Mouse (Mus musculus): ENCODE measurements at regions not wholly inside any gene's neighbourhood (a gene's known extent, or its start where the extent isn't known, plus 50 kb on each side); places are given as distances from the start of the nearest gene placed in this dataset.

- Histone ChIP-seq H3K9me3 (ENCODE audit: low read length) (no peaks in the 10 kb centered on the region), H3K36me3 (ENCODE audit: insufficient read depth, low read length) (no peaks in the 10 kb centered on the region), H3K4me3 (replicated peaks; ENCODE audit: low read length) (no peak overlapping the region), H3K27me3 (ENCODE audit: insufficient read depth, low read length) (no peaks in the 10 kb centered on the region), H3K4me1 (replicated peaks; ENCODE audit: low read depth, low read length) (no peaks in the 10 kb centered on the region)
- TF ChIP-seq NANOG (IDR thresholded peaks at IDR 0.05; ENCODE audit: borderline replicate concordance, low read length) = no peak
- TF ChIP-seq CTCF (conservative IDR thresholded peaks at IDR 0.05; ENCODE audit: low read length) = no peak
- no peak for TF ChIP-seq POU5F1 (IDR thresholded peaks at IDR 0.05; ENCODE audit: borderline replicate concordance, low read length)
Measured at GRCm38 (mm10) chr14:46612584-46612983, 147.8 kb upstream of the Cdkn3 start.

GRCm38 (mm10) chr14:46610926-46611325, 149.4 kb upstream of the Cdkn3 start:
- Histone ChIP-seq H3K27me3 (ENCODE audit: insufficient read depth, low read length) (0 out of 2 replicates have a peak, but pooled peaks cover 3% of the 10 kb centered on the region), H3K4me3 (replicated peaks; ENCODE audit: low read length) (no peak overlapping the region), H3K4me1 (replicated peaks; ENCODE audit: low read depth, low read length) (no peaks in the 10 kb centered on the region), H3K36me3 (ENCODE audit: insufficient read depth, low read length) (no peaks in the 10 kb centered on the region), H3K9me3 (ENCODE audit: low read length) (no peaks in the 10 kb centered on the region)
- TF ChIP-seq NANOG (IDR thresholded peaks at IDR 0.05; ENCODE audit: borderline replicate concordance, low read length) (no peak), POU5F1 (IDR thresholded peaks at IDR 0.05; ENCODE audit: borderline replicate concordance, low read length) (no peak), CTCF (conservative IDR thresholded peaks at IDR 0.05; ENCODE audit: low read length) (no peak)

GRCm38 (mm10) chr14:46610226-46610855, 150.0 kb upstream of the Cdkn3 start:
- H3K4me3 ChIP-seq (replicated peaks; ENCODE audit: low read length) = no peak overlapping the region
- TF ChIP-seq NANOG (IDR thresholded peaks at IDR 0.05; ENCODE audit: borderline replicate concordance, low read length) = no peak
- no peak for TF ChIP-seq POU5F1 (IDR thresholded peaks at IDR 0.05; ENCODE audit: borderline replicate concordance, low read length)
- TF ChIP-seq CTCF (conservative IDR thresholded peaks at IDR 0.05; ENCODE audit: low read length) = no peak
- 0 out of 2 replicates have a peak, but pooled peaks cover 3% of the 10 kb centered on the region for H3K27me3 ChIP-seq (ENCODE audit: insufficient read depth, low read length)
- H3K36me3 ChIP-seq (ENCODE audit: insufficient read depth, low read length) = no peaks in the 10 kb centered on the region
- H3K4me1 ChIP-seq (replicated peaks; ENCODE audit: low read depth, low read length) = peaks cover under 1% of the 10 kb centered on the region; the same call in 1 of the 2 replicates
- no peaks in the 10 kb centered on the region for H3K9me3 ChIP-seq (ENCODE audit: low read length)

- H3K4me1 ChIP-seq (replicated peaks; ENCODE audit: low read depth, low read length) = peaks cover 4% of the 10 kb centered on the region; the same call in 1 of the 2 replicates
- no peaks in the 10 kb centered on the region for H3K36me3 ChIP-seq (ENCODE audit: insufficient read depth, low read length)
- H3K27me3 ChIP-seq (ENCODE audit: insufficient read depth, low read length) = 0 out of 2 replicates have a peak, but pooled peaks cover 3% of the 10 kb centered on the region
- no peak for TF ChIP-seq NANOG (IDR thresholded peaks at IDR 0.05; ENCODE audit: borderline replicate concordance, low read length)
- H3K4me3 ChIP-seq (replicated peaks; ENCODE audit: low read length) = no peak overlapping the region
- no peaks in the 10 kb centered on the region for H3K9me3 ChIP-seq (ENCODE audit: low read length)
Measured at GRCm38 (mm10) chr14:46606694-46607093, 153.6 kb upstream of the Cdkn3 start.

- H3K4me1 ChIP-seq (replicated peaks; ENCODE audit: low read depth, low read length) = peaks cover 4% of the 10 kb centered on the region; the same call in 1 of the 2 replicates
- no peaks in the 10 kb centered on the region for H3K36me3 ChIP-seq (ENCODE audit: insufficient read depth, low read length)
- H3K4me3 ChIP-seq (replicated peaks; ENCODE audit: low read length) = no peak overlapping the region
- 0 out of 2 replicates have a peak, but pooled peaks cover 3% of the 10 kb centered on the region for H3K27me3 ChIP-seq (ENCODE audit: insufficient read depth, low read length)
- H3K9me3 ChIP-seq (ENCODE audit: low read length) = no peaks in the 10 kb centered on the region
- no peak for TF ChIP-seq NANOG (IDR thresholded peaks at IDR 0.05; ENCODE audit: borderline replicate concordance, low read length)
- no peak for TF ChIP-seq CTCF (conservative IDR thresholded peaks at IDR 0.05; ENCODE audit: low read length)
- no peak for TF ChIP-seq POU5F1 (IDR thresholded peaks at IDR 0.05; ENCODE audit: borderline replicate concordance, low read length)
Measured at GRCm38 (mm10) chr14:46606037-46606436, 154.3 kb upstream of the Cdkn3 start.

- no peak for TF ChIP-seq NANOG (IDR thresholded peaks at IDR 0.05; ENCODE audit: borderline replicate concordance, low read length)
- no peak for TF ChIP-seq POU5F1 (IDR thresholded peaks at IDR 0.05; ENCODE audit: borderline replicate concordance, low read length)
- no peak for TF ChIP-seq CTCF (conservative IDR thresholded peaks at IDR 0.05; ENCODE audit: low read length)
- Histone ChIP-seq H3K36me3 (ENCODE audit: insufficient read depth, low read length) (no peaks in the 10 kb centered on the region), H3K4me3 (replicated peaks; ENCODE audit: low read length) (no peak overlapping the region), H3K27me3 (ENCODE audit: insufficient read depth, low read length) (0 out of 2 replicates have a peak, but pooled peaks cover 3% of the 10 kb centered on the region), H3K4me1 (replicated peaks; ENCODE audit: low read depth, low read length) (peaks cover 4% of the 10 kb centered on the region; the same call in 1 of the 2 replicates), H3K9me3 (ENCODE audit: low read length) (no peaks in the 10 kb centered on the region)
Measured at GRCm38 (mm10) chr14:46604886-46605531, 155.3 kb upstream of the Cdkn3 start.

- Histone ChIP-seq H3K9me3 (ENCODE audit: low read length) (no peaks in the 10 kb centered on the region), H3K4me3 (replicated peaks; ENCODE audit: low read length) (no peak overlapping the region), H3K27me3 (ENCODE audit: insufficient read depth, low read length) (0 out of 2 replicates have a peak, but pooled peaks cover 3% of the 10 kb centered on the region), H3K4me1 (replicated peaks; ENCODE audit: low read depth, low read length) (peaks cover 4% of the 10 kb centered on the region; the same call in 1 of the 2 replicates), H3K36me3 (ENCODE audit: insufficient read depth, low read length) (no peaks in the 10 kb centered on the region)
- TF ChIP-seq POU5F1 (IDR thresholded peaks at IDR 0.05; ENCODE audit: borderline replicate concordance, low read length) (no peak), NANOG (IDR thresholded peaks at IDR 0.05; ENCODE audit: borderline replicate concordance, low read length) (no peak), CTCF (conservative IDR thresholded peaks at IDR 0.05; ENCODE audit: low read length) (no peak)
Measured at GRCm38 (mm10) chr14:46604156-46604885, 156.0 kb upstream of the Cdkn3 start.

- no peaks in the 10 kb centered on the region for H3K4me1 ChIP-seq (replicated peaks; ENCODE audit: low read depth, low read length)
- H3K36me3 ChIP-seq (ENCODE audit: insufficient read depth, low read length) = no peaks in the 10 kb centered on the region
- H3K4me3 ChIP-seq (replicated peaks; ENCODE audit: low read length) = no peak overlapping the region
- TF ChIP-seq POU5F1 (IDR thresholded peaks at IDR 0.05; ENCODE audit: borderline replicate concordance, low read length) = no peak
- H3K27me3 ChIP-seq (ENCODE audit: insufficient read depth, low read length) = no peaks in the 10 kb centered on the region
- H3K9me3 ChIP-seq (ENCODE audit: low read length) = no peaks in the 10 kb centered on the region
Measured at GRCm38 (mm10) chr14:46596696-46597359, 163.5 kb upstream of the Cdkn3 start.

All from E14TG2a.4 (cell line).